Mouse (Mus musculus): Measurements from ENCODE around the gene Ankrd23.
"Not testable (repeated sequence)": the region's sequence is repeated elsewhere in the genome, so short reads cannot be mapped to it uniquely, and the experiment has no call there.

The Ankrd23 gene

DNA sequence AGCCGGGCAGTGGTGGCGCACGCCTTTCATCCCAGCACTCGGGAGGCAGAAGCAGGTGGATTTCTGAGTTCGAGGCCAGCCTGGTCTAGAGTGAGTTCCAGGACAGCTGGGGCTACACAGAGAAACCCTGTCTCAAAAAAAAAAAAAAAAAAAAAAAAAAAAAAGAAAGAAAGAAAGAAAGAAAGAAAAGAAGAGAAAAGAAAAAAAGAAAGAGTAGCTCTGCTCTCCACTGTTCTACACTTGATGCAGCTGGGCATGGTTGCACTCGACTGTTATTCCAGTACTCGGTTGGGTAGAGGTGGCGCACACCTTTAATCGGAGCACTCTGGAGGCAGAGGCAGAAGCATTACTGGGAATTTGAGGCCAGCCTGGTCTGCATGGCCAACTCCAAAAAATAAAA lies at the start of gene Ankrd23:
TSS of gene Ankrd23 (minus strand) at position 101 of the 400 bp plus-strand sequence.
- not testable (repeated sequence) for DNase-seq (ENCODE audit: low spot score)

DNA sequence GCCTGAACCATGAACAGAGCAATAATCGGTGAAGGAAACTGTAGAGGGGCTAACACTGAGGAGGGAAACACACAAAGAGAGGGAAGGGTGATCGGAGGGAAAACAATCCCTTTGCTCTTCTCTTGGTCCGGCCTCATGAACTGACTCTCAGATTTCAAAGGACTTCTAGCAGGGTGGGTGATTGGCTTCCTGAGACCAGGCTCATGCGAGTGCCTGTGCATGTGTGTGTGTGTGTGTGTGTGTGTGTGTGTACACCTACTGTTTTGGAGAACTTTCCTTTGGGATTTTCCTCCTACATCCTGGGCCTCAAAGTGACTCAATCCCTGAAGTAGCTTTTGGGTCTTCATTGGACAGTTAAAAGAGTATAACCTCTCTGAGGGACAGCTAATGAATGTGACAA lies 49.6 kb upstream of the Ankrd23 start:
- DNase-seq (ENCODE audit: low spot score), result no peak

DNA sequence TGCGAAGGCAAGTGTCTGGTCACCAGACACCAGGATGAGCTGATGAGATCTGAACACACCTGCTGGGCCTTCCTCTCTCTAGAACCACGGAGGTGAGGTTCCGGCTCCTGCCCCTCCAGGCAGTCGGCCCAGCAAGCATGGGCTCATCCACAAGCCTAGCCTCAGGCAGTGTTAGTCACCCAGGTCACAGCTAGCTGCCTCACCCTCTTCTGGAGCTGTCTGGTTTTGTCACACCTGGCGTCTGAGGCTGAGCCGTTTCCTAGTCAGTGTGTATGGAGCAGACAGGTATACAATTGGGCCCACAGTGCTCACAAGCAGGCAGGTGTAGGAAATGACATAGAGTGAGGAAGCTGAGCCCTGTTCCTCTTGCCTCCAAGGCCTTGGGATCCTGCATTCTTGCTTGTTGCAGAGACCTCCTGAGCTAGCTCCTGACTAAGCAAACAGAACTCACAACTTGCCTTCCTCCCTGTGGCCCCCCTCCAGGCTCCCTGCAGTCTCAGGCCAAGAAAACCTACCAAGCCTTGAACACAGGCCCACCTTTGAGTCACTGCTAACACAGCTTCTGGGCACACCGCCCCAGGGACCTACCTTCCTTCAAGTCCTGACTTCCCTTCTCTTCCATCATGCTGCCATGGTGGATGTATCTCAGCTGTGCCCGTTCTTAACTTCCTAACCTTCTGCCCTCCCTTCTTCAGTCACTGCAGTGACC lies 46.9 kb upstream of the Ankrd23 start:
- DNase-seq (ENCODE audit: low spot score), result no peak

DNA sequence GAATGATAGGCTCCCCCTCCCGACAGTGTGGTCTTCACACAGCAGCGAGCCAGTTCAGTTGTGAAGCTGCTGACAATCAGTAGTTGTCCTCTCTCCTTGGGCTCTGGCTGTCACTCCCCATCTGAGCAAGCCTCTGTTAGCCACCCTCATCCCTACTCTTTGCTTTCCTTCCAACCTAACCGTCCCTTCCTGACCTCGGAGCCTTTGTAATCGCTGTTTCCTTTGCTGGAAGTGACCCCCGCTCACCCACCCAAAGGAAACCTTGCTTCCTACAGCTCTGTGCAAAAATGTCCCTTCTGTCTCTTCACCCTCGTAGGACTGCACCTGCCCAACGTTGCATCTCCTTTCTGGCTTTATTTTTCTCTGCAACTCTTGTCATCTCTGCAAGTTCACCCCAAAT lies 45.5 kb upstream of the Ankrd23 start:
- no peak for DNase-seq (ENCODE audit: low spot score)

DNA sequence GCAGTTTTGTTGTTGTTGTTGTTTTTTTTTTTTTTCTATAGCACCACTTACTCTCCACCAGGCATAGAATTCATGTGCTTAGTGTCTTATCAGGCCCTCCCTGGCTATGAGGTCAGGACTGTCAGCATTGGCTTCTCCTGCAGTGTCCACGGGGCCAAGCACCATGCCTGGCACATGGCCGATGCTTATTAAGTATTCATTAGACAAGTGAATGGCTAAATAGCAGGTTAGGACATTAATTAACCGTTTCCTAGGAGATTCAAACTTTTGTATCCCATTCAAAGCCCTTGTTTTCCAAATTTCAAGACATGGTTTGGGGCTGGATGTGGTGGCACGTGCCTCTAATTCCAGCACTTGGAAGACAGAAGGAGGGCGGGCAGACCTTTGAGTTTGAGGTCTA lies 44.6 kb upstream of the Ankrd23 start:
- DNase-seq (ENCODE audit: low spot score), result no peak

DNA sequence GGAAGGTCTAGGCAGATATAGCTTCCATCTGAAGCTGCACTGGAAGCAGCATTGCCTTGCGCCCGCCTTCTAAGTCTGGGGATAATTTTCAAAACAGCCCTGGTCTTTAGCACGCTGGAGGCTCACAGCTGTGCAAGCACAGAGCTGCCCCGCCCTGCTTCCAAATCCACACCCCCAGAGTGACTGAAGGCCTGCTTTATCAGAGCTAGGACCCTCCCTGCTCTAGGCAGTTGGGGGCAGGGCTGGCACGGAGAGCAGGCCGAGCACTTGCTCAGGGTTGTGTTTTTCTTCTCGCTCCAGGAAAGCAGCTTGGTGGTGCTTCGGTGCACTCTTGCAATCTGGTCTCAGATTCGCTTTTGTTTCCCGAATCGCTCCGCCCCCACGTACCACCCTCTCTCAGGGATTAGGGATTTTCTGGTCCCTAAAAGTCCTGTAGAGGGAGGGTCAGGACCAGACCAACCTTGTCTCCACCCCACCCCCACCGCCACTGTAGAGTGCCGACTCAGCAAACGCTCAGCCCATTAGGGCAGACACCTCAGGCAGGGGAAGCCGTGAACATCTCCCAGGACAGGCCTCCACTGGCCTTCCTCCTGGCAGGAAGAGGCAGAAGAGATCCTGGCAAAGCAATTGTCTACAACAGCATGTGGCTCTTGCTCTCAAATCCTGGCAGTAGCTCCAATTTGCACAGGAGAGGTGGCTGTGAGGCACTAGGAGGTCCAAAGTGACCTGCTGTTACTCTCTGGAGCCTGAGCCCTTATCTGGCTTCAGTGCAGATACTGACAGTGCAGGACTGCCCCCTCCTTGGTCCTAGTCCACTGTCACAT lies 43.9 kb upstream of the Ankrd23 start:
- no peak for DNase-seq (ENCODE audit: low spot score)

DNA sequence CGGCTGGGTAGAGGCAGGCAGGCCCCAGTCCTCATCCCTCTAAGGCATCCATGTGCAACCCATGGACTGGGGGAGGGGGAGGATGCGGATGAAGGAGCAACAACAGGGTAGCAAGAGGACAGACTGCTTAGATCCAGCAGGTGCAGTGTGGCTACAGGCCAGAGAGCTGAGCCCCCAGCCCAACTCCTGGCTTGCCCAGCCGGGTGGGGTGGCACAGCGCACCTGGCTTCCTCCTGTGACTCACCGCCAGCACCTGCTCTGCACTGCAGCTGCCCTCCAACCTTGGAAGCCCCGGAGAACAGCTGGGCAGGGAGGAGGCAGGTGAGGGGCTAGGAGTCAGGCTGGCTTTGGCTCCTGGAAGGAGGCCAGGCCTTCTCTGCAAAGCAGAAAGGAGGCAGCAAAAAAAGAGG lies 43.3 kb upstream of the Ankrd23 start:
- no peak for DNase-seq (ENCODE audit: low spot score)

DNA sequence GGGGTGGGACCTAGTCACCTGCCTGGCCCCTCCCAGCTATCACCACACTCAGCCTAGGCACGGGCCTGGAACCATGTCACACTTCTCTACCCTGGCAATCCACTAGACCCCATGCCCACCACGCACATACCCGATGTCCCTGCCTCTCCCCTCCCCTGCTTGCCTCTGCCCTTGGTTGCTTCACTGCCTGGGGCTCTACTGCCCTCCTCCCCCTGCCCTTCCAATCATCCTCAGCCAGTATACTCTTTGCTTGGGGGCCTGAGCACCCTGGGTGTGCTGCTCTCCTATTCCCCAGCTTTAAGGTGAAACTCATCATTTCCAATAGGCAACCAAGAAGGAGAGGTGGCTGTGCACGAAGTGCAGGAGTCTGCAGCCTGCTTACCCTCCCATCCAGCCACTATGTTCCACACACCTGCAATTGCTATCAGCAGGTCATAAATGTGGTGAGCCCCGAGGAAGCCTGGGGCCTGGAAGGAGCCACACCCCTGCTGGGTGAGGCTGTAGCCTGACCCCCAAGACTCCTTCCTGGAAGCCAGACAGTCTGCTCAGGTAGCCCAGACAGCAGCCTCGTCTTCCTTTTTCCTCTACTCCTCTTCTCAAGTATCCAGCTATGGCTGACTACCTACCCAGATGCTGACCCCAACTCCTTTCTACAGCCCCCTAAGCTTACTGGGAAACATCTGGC lies 40.5 kb upstream of the Ankrd23 start:
- no peak for DNase-seq (ENCODE audit: low spot score)

DNA sequence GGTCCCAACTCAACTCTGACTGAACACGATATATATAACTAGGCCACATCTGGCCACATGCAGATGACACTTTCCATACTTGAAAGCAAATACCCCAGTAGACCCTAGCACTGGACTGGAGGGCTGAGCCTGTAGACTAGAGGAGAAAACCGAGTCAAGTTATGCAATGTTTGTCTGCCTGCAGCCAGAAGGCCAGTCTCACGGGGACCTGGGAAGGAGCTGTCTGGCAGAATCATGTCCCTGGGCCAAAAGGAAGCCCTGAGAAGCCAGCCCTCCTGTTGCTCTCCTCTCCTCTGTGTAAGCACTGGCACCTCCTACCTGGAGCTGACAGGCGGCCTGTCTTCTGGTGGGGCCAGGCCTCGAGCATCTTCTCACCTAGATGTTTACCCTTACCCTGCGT lies 38.7 kb upstream of the Ankrd23 start:
- DNase-seq (ENCODE audit: low spot score), result no peak

DNA sequence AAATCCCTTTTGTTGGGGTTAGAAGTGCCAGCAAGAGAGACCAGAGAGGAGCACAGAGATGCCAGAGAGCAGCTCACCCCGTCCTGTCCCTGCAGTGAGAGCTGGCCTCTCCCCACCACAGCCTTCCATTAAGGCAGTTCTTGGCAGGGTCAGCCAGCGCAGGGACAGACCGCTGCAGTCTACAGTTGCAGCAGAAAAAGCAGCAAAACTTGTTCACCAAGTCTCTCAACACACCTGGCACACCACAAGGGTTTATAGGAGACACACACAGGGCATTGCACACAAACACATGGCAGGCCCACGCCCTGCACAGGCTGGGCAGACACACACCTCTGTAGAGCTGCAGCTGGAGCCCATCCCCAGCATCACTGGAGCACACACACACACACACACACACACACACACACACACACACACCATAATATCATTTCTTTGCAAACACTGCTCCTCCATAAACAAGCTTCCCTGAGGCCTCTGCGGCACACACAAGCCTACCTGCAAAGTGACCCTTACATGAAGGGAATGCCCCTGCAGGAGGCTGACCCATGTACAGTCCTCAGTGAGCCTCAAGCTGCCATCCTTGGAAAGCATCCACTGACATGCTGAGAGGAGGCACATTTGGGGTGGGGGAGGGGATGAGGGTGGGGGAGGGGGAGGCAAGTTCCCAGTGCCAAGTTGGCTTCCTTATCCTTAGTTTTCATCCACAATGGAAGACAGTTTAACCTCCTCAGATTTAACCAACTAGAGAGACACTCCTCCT lies 37.7 kb upstream of the Ankrd23 start:
- DNase-seq (ENCODE audit: low spot score), result no peak

DNA sequence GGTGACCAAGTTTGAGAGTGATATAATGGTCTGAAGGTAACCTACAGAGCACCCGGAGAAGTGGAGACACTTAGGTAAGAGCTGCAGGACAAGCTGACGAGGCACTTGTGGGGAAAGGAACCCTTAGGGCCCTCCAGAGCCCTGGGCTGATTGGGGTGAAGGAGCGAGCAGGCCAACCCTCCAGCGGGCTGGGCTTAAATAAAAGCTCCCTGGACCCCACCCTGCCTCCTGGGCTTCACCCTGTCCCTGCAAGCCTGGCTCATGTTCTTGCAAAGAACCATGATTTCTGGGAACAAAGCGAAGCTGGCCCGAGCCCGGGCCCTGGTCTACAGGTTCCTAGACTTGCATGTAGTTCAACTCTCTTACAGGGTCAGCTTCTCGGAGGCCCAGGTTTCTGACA lies 36.8 kb upstream of the Ankrd23 start:
- no peak for DNase-seq (ENCODE audit: low spot score)

DNA sequence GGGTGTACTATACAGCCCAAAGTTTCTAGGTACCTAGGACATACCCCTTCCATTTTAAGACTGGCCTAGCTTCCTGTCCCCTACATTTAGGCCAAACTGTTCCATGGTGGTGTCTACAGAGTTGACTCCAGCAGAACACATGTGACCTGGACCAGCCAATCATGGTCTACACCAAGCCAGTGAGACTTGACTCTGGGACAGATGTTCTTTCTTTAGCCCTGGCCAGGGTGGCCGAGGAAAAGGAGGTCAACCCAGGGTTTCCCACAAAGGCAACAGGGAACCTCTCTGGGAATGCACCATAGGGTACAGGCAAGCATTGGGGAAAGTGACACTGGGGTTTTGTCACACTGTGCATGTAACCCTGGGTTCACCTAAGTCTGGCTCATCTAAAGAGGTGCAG lies 36.0 kb upstream of the Ankrd23 start:
- no peak for DNase-seq (ENCODE audit: low spot score)

DNA sequence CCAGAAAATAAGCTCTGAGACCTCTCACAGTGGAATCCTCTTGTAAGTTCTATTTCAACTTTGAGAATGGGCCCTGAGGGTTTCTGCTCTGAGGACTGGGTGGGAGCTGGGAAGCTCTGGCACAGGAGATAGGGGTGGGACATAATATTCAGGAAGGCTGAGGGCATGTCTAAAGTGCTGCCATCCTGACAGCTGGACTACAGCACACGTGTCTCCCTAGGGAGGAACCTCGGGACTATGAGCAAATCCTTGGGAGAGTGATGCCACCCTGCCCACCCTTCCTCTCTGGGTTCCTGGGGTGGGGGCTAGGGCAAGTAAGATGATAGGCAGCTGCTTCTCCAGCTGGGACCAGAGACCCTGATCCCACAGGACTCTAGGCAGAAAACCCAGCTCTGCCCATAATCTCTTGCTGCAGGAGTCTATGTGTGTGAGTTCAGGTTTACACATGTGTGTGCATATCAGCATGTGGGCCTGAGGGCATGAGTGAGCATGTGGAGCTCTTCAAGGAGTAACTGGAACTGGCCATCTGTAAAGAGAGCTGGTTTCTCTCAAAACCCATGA lies 35.5 kb upstream of the Ankrd23 start:
- no peak for DNase-seq (ENCODE audit: low spot score)

DNA sequence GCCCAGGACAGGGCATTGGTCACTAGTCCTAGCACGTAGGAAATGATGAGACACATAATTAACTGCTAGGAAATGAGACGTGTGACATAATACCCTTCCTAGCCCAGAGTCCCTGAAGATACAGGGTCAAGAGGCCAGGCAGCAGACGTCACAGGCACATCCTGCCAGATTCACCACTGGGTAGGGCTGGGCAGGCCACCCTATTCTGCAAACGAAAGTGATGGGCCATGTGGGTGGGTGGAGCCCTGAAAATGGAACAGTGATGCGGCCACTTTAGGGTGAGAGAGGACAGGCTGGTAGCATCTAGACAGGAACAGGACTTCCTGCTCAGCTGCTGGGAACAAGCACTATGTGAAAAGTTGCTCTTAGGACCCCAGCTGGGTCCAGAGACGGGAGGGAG lies 34.9 kb upstream of the Ankrd23 start:
- no peak for DNase-seq (ENCODE audit: low spot score)

DNA sequence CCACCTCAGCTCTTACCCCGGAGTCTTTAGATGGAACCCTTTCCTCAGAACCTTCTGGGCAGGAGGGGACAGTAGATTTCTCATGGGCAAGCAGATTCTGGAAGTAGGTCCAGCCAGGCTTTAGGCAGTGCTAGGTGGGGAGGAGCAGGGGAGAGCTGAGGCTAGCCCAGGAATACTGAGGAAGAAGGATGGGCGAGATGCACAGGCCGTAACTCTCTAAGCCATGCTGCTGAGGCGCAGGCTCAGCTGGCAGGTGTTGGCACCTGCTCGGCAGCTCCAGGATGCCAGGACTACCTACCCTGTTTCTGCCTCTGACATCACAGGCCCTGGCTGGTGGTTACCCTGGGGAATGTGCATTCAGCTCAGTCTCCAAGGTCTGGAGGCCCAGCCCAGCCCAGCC lies 33.6 kb upstream of the Ankrd23 start:
- DNase-seq (ENCODE audit: low spot score), result no peak

DNA sequence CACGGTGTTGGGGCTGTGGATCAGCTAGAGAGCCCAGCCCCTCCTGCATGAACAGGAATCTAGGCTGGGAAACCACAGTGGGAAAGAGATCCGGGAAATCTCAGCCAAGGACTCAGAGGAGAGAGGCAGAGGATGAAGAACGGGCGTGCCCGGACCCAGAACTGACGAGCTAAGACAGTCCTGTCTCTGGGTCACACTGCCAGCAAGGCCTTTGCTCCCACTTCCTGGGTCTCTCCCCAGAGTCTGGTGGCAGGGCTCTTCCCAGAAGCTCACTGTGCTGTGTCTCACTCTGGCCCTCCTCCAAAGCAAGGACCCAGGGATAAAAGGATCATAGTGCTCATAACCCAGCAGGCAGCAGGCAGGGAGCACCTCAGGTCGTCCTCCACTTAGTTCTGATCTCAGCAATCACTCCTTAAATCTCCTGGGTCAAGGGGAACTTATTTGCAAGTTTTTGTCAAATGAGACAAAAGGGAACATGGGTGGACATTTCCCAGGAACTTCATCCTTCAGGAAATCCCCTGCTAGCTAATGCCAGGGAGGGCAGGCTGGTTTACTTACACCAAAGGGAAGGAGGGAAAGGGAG lies 33.1 kb upstream of the Ankrd23 start:
- no peak for DNase-seq (ENCODE audit: low spot score)

DNA sequence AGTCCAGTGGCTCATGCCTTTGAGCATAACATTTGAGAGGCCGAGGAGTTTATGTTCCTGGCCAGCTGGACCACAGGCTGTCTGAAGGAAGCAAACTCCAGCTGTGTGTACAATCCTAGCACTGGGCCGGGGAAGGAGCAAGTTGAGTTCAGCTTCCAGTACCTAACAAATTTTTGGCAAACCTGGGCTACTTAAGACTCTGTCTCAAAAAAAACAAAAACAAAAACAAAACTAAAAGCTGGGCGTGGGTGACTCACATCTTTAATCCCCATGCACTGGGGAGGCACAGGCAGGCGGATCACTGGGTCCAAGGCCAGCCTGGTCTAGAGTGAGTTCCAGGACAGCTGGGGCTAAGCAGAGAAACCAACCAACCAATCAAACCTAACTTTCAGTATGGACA lies 32.1 kb upstream of the Ankrd23 start:
- no peak for DNase-seq (ENCODE audit: low spot score)

DNA sequence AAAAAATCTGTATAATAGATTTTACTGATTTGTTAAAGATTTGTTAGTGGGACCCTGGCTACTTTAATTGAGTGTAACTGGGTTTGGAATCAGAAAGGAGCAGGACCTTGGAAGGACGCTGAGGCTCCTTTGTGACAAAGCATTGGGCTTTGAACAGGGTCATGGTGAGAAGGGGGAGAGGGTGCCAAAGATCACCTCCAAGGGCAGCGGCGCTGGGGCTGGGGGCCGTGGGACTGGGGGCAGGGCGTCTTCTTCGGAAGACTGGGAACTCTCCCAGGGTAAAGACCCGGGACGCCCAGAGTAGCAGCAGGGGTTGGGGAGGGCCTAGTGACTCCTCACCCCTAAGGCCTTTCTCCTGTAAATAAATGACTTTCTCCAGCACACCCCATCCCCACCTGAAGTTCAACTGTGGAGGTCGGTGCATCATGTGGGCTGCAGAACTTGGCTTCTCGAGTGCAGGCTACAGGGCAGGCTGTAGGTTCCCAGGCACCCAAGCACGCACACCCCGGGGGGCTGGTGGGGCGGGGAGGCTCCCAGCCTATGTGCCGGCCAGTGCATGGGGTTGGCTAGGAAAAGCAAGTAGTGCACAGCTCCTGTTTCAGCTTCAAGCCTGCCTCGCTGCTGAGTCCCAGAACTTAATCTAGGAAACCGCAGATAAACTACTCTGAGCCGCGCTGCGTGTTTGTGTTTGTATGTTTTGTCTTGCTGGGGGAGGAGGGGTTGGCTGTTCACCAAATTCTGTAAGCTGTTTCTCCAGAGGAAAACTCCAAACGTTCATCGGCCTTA lies 31.3 kb upstream of the Ankrd23 start:
- no peak for DNase-seq (ENCODE audit: low spot score)

DNA sequence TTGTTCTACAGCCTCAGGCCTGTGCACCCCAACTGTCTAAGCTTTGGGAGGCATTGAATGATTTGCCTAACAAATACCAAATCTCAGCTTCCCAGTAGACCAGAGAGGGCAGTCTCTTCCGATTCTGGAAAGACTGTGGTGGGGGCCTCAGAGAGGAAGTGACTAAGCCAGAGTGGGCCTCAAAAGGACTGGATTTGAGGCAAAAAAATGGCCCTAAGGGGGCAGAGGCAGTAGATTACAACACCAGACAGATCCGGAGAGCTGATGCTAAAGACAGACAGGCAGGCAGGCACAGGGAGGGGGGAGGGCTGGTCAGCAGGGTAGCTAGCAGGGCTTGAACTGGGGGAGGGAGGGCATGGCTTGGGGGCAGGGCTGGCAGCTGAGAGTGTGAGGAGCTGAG lies 29.7 kb upstream of the Ankrd23 start:
- DNase-seq (ENCODE audit: low spot score), result no peak

DNA sequence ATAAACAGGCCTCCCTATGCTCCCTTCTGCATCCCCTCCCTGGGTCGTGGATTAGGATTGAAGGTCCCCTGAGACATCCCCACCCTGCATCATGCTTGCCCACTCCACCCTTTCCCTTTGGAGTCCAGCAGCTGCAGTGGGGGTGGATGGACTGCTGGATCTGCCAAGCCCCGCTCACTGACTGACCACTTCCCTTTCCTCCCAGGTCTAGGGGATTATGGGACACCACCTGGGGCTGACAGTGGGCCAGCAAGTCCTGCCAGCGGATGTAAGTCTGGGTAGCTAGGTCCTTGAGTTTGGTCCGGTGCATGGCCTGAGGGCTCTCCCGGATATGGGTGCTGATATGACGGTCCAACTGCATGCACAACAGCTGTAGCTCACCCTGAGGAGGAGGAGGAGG lies 27.4 kb upstream of the Ankrd23 start:
- DNase-seq (ENCODE audit: low spot score), result no peak

DNA sequence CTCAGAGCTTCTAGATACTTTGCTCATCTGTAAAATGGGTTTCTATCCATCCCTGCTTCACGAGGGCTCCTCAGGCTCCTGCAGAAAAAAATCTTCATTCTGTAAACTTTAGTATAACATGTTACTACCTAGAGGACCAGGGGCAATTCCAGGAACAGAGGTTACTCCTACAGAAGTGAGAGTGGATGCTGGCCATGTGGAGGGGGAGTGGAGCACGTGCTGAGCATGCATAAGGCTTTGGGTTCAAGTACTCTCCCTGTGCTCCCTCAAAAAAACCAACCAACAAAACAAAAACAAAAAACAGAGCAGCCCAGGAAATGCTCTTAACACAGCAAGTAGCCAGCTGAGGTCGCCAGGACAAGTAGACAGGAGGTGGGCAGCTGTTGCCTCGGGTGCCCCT lies 26.9 kb upstream of the Ankrd23 start:
- DNase-seq (ENCODE audit: low spot score), result no peak
